Mouse (Mus musculus) hindbrain, embryonic 13.5 days (tissue): ENCODE measurements at regions not wholly inside any gene's neighbourhood (a gene's known extent, or its start where the extent isn't known, plus 50 kb on each side); places are given as distances from the start of the nearest gene placed in this dataset.

Experiments used
- ATAC-seq: fragments of 200-750 bp; cut with Nextera tagmentation; 2 replicates; pipeline ENCODE4 v1.8.0; 2017; ENCODE audit warnings: moderate TSS enrichment; ENCODE audit not compliant: low FRiP score
- H3K27ac ChIP-seq: fragments of 300-500 bp; sonication (generic); 2 replicates; pipeline ENCODE4 v1.5.1; 2015; ENCODE audit warnings: inconsistent platforms, mild to moderate bottlenecking, moderate library complexity
- H3K27me3 ChIP-seq: fragments of 300-500 bp; sonication (generic); 2 replicates; pipeline ENCODE4 v1.6.1; 2015; ENCODE audit warnings: mild to moderate bottlenecking, inconsistent platforms
- H3K36me3 ChIP-seq: fragments of 300-500 bp; sonication (generic); 2 replicates; pipeline ENCODE4 v1.6.1; 2015; ENCODE audit warnings: mild to moderate bottlenecking, inconsistent platforms
- H3K4me1 ChIP-seq: fragments of 300-500 bp; sonication (generic); replicated peaks from 2 replicates; pipeline ENCODE4 v1.6.1; 2015; ENCODE audit warnings: inconsistent platforms
- H3K4me2 ChIP-seq: fragments of 300-500 bp; sonication (generic); 2 replicates; pipeline ENCODE4 v1.6.1; 2015; ENCODE audit warnings: inconsistent platforms, mild to moderate bottlenecking, moderate library complexity
- H3K4me3 ChIP-seq: fragments of 300-500 bp; sonication (generic); 2 replicates; pipeline ENCODE4 v1.5.1; 2015; ENCODE audit warnings: mild to moderate bottlenecking, inconsistent platforms
- H3K9ac ChIP-seq: fragments of 300-500 bp; sonication (generic); 2 replicates; pipeline ENCODE4 v1.6.1; 2015; ENCODE audit warnings: mild to moderate bottlenecking, inconsistent platforms
- H3K9me3 ChIP-seq: fragments of 300-500 bp; sonication (generic); 2 replicates; pipeline ENCODE4 v1.6.1; 2016; ENCODE audit warnings: inconsistent platforms
- WGBS: fragments of 180-500 bp; shearing (Covaris S2); methylation state at CpG from one replicate; pipeline ENCODE4 v1.1.7; 2015; 5-methylcytosine and 5-hydroxymethylcytosine counted together

- no peak overlapping the region for H3K27ac ChIP-seq
- H3K36me3 ChIP-seq = no peaks in the 10 kb centered on the region
- WGBS = 71% methylated on average over 2 of the region's 2 CpGs
- H3K4me3 ChIP-seq = no peak overlapping the region
- H3K9me3 ChIP-seq = no peaks in the 10 kb centered on the region
- 0 out of 2 replicates have a peak, but pooled peaks have one; percentile 59 for ATAC-seq
- no peak overlapping the region for H3K9ac ChIP-seq
- no peak overlapping the region for H3K4me2 ChIP-seq
- no peaks in the 10 kb centered on the region for H3K4me1 ChIP-seq
- H3K27me3 ChIP-seq = no peaks in the 10 kb centered on the region
Observed at GRCm38 (mm10) chr15:42256343-42256742, 2122.2 kb downstream of the 9330182O14Rik start.

- Histone ChIP-seq H3K4me2 (no peak overlapping the region), H3K9ac (no peak overlapping the region), H3K4me3 (no peak overlapping the region), H3K9me3 (no peaks in the 10 kb centered on the region), H3K27ac (no peak overlapping the region), H3K27me3 (no peaks in the 10 kb centered on the region), H3K36me3 (no peaks in the 10 kb centered on the region), H3K4me1 (no peaks in the 10 kb centered on the region)
- no peak for ATAC-seq
- 81% methylated on average over 1 of the region's 1 CpGs for WGBS
Observed at GRCm38 (mm10) chr15:42275117-42275516, 2141.0 kb downstream of the 9330182O14Rik start.

GRCm38 (mm10) chr15:42277247-42277646, 2143.1 kb downstream of the 9330182O14Rik start:
- Histone ChIP-seq H3K27me3 (no peaks in the 10 kb centered on the region), H3K9ac (no peak overlapping the region), H3K27ac (no peak overlapping the region), H3K9me3 (no peaks in the 10 kb centered on the region), H3K36me3 (no peaks in the 10 kb centered on the region), H3K4me3 (no peak overlapping the region), H3K4me2 (no peak overlapping the region), H3K4me1 (no peaks in the 10 kb centered on the region)
- no peak for ATAC-seq
- WGBS = 83% methylated on average over 2 of the region's 2 CpGs

- Histone ChIP-seq H3K9me3 (no peaks in the 10 kb centered on the region; the same call in 1 of the 2 replicates), H3K4me2 (no peak overlapping the region), H3K4me3 (no peak overlapping the region), H3K27ac (no peak overlapping the region), H3K27me3 (no peaks in the 10 kb centered on the region), H3K4me1 (no peaks in the 10 kb centered on the region), H3K9ac (no peak overlapping the region), H3K36me3 (no peaks in the 10 kb centered on the region)
- no peak for ATAC-seq
- WGBS = 96% methylated on average over 3 of the region's 3 CpGs
Observed at GRCm38 (mm10) chr15:42280810-42281209, 2146.6 kb downstream of the 9330182O14Rik start.

GRCm38 (mm10) chr15:42296406-42296805, 2162.2 kb downstream of the 9330182O14Rik start:
- Histone ChIP-seq H3K4me1 (no peaks in the 10 kb centered on the region), H3K4me3 (no peak overlapping the region), H3K27ac (no peak overlapping the region), H3K27me3 (no peaks in the 10 kb centered on the region), H3K36me3 (no peaks in the 10 kb centered on the region), H3K9ac (no peak overlapping the region), H3K4me2 (no peak overlapping the region), H3K9me3 (no peaks in the 10 kb centered on the region)
- 73% methylated on average over 4 of the region's 4 CpGs for WGBS
- ATAC-seq = no peak

GRCm38 (mm10) chr15:42297430-42297829, 2163.3 kb downstream of the 9330182O14Rik start:
- Histone ChIP-seq H3K4me2 (no peak overlapping the region), H3K9me3 (no peaks in the 10 kb centered on the region), H3K27me3 (no peaks in the 10 kb centered on the region), H3K27ac (no peak overlapping the region), H3K4me3 (no peak overlapping the region), H3K36me3 (no peaks in the 10 kb centered on the region), H3K9ac (no peak overlapping the region), H3K4me1 (no peaks in the 10 kb centered on the region)
- no peak for ATAC-seq

GRCm38 (mm10) chr15:42301956-42302355, 2167.8 kb downstream of the 9330182O14Rik start:
- no peak overlapping the region for H3K4me2 ChIP-seq
- no peak for ATAC-seq
- 72% methylated on average over 1 of the region's 1 CpGs for WGBS
- H3K27me3 ChIP-seq = no peaks in the 10 kb centered on the region
- H3K4me3 ChIP-seq = no peak overlapping the region
- H3K27ac ChIP-seq = no peak overlapping the region
- no peaks in the 10 kb centered on the region for H3K9me3 ChIP-seq
- no peaks in the 10 kb centered on the region for H3K36me3 ChIP-seq
- no peaks in the 10 kb centered on the region for H3K4me1 ChIP-seq
- no peak overlapping the region for H3K9ac ChIP-seq

GRCm38 (mm10) chr15:42304097-42304496, 2169.9 kb downstream of the 9330182O14Rik start:
- peak; percentile 13; the same call in 1 of the 2 replicates for ATAC-seq
- no peaks in the 10 kb centered on the region for H3K9me3 ChIP-seq
- no peak overlapping the region for H3K4me2 ChIP-seq
- 69% methylated on average over 3 of the region's 3 CpGs for WGBS
- H3K27me3 ChIP-seq = no peaks in the 10 kb centered on the region
- no peaks in the 10 kb centered on the region for H3K4me1 ChIP-seq
- no peak overlapping the region for H3K9ac ChIP-seq
- H3K36me3 ChIP-seq = no peaks in the 10 kb centered on the region
- no peak overlapping the region for H3K4me3 ChIP-seq
- no peak overlapping the region for H3K27ac ChIP-seq

GRCm38 (mm10) chr15:42309586-42309985, 2175.4 kb downstream of the 9330182O14Rik start:
- Histone ChIP-seq H3K4me3 (no peak overlapping the region), H3K27me3 (no peaks in the 10 kb centered on the region), H3K4me1 (no peaks in the 10 kb centered on the region), H3K9me3 (no peaks in the 10 kb centered on the region), H3K9ac (no peak overlapping the region), H3K27ac (no peak overlapping the region), H3K36me3 (no peaks in the 10 kb centered on the region), H3K4me2 (no peak overlapping the region)
- peak; percentile 57; the same call in 1 of the 2 replicates for ATAC-seq
- WGBS = 43% methylated on average over 5 of the region's 5 CpGs

GRCm38 (mm10) chr15:42311166-42311565, 2177.0 kb downstream of the 9330182O14Rik start:
- Histone ChIP-seq H3K36me3 (no peaks in the 10 kb centered on the region), H3K9ac (no peak overlapping the region), H3K9me3 (no peaks in the 10 kb centered on the region), H3K4me1 (no peaks in the 10 kb centered on the region), H3K4me3 (no peak overlapping the region), H3K27me3 (no peaks in the 10 kb centered on the region), H3K27ac (no peak overlapping the region), H3K4me2 (no peak overlapping the region)
- no peak for ATAC-seq
- WGBS = 77% methylated on average over 4 of the region's 4 CpGs

GRCm38 (mm10) chr15:42320349-42320748, 2186.2 kb downstream of the 9330182O14Rik start:
- no peak overlapping the region for H3K4me2 ChIP-seq
- H3K27me3 ChIP-seq = no peaks in the 10 kb centered on the region
- no peak overlapping the region for H3K9ac ChIP-seq
- no peaks in the 10 kb centered on the region for H3K9me3 ChIP-seq
- no peaks in the 10 kb centered on the region for H3K36me3 ChIP-seq
- peaks cover 7% of the 10 kb centered on the region for H3K4me1 ChIP-seq
- no peak overlapping the region for H3K27ac ChIP-seq
- no peak for ATAC-seq
- no peak overlapping the region for H3K4me3 ChIP-seq
- 60% methylated on average over 1 of the region's 1 CpGs for WGBS

- no peak for ATAC-seq
- H3K36me3 ChIP-seq = no peaks in the 10 kb centered on the region
- H3K4me2 ChIP-seq = no peak overlapping the region
- no peak overlapping the region for H3K27ac ChIP-seq
- 93% methylated on average over 1 of the region's 1 CpGs for WGBS
- H3K27me3 ChIP-seq = no peaks in the 10 kb centered on the region
- no peak overlapping the region for H3K9ac ChIP-seq
- H3K4me1 ChIP-seq = peaks cover 10% of the 10 kb centered on the region
- no peak overlapping the region for H3K4me3 ChIP-seq
- H3K9me3 ChIP-seq = no peaks in the 10 kb centered on the region
Observed at GRCm38 (mm10) chr15:42322940-42323339, 2188.8 kb downstream of the 9330182O14Rik start.

GRCm38 (mm10) chr15:42325221-42325620, 2191.1 kb downstream of the 9330182O14Rik start:
- 57% methylated on average over 4 of the region's 4 CpGs for WGBS
- peak; percentile 86 for ATAC-seq
- H3K4me1 ChIP-seq = peaks cover 7% of the 10 kb centered on the region
- H3K4me2 ChIP-seq = no peak overlapping the region
- H3K4me3 ChIP-seq = no peak overlapping the region
- H3K27ac ChIP-seq = no peak overlapping the region
- no peaks in the 10 kb centered on the region for H3K9me3 ChIP-seq
- H3K27me3 ChIP-seq = no peaks in the 10 kb centered on the region
- no peaks in the 10 kb centered on the region for H3K36me3 ChIP-seq
- H3K9ac ChIP-seq = no peak overlapping the region
